Mouse (Mus musculus) cerebellum, adult 2 months (tissue): ENCODE data around the gene Junb. TPM values are rescaled to one million over a fixed set of nuclear protein-coding genes. Genes with fewer than 3 reads are reported as not detected.

Experiments used
- DNase-seq, 2 experiments: peaks; one replicate each; pipeline ENCODE4 v3.0.0; 2021
- H3K27ac ChIP-seq: fragments of 200-500 bp; 2 replicates; pipeline ENCODE4 v1.5.1; 2012; ENCODE audit warnings: low read length, control low read depth, inconsistent platforms; ENCODE audit not compliant: insufficient read depth
- H3K27me3 ChIP-seq: fragments of 200-500 bp; 2 replicates; pipeline ENCODE4 v1.6.1; 2012; ENCODE audit warnings: inconsistent platforms, mild to moderate bottlenecking, low read length, moderate library complexity; ENCODE audit not compliant: control insufficient read depth, insufficient read depth
- H3K4me1 ChIP-seq: fragments of 200-500 bp; 2 replicates; pipeline ENCODE4 v1.6.1; 2011; ENCODE audit warnings: low read length; ENCODE audit not compliant: control insufficient read depth, insufficient read depth
- H3K4me3 ChIP-seq: fragments of 200-500 bp; replicated peaks from 2 replicates; pipeline ENCODE3; 2011; ENCODE audit warnings: mild to moderate bottlenecking, low read depth, low read length, control low read depth; ENCODE audit not compliant: insufficient read depth
- CTCF ChIP-seq: fragments of 200-500 bp; IDR thresholded peaks from 2 replicates; pipeline ENCODE4 v1.5.1; 2011; ENCODE audit warnings: low read depth, mild to moderate bottlenecking, control low read depth, low read length, moderate library complexity, borderline replicate concordance; ENCODE audit not compliant: insufficient read depth
- POLR2A ChIP-seq: fragments of 200-500 bp; IDR thresholded peaks from 2 replicates; pipeline ENCODE4 v1.6.1; 2011; ENCODE audit warnings: low read length, control low read depth, borderline replicate concordance; ENCODE audit not compliant: insufficient read depth
- WGBS: fragments of 180-500 bp; shearing (Covaris S2); methylation state at CpG from one replicate; pipeline ENCODE4 v1.1.7; 2018; 5-methylcytosine and 5-hydroxymethylcytosine counted together
- polyA plus RNA-seq: library from polyadenylated mRNA; depleted of rRNA; stranded (reverse); fragments of >200 nt; gene quantifications from 2 replicates; pipeline ENCODE4 v1.2.3, GENCODE M21; 2012

Gene Junb
- polyA plus RNA-seq, 1 experiment: 12.8 TPM

DNA sequence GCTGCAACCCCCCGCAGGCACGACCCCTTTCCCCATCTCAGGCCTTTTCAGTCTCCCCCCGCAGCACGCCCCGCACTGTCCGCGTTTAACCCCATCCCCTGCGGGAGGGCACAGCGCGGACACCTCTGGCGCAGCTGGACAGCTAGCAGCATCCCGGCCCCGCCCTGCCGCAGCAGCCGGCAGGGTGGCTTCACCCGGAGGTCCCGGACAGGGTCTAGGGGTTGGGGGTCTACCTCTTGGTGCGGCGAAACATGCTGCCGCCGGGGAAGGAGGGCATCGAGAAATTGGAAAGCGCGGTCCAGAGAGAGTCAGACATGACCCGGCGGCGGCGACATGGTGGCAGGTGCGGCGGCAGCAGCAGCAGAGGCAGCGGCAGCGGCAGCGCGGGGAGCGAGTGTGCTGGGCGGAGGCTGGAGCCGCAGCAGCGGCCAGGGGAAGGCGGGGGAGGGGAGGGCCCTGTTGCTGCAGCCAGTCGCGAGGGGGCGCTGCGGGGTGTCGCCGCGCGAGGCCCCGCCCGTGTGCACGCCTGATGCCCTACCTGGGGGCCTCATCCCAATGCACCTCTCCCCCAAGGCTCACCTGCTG, 41.5 kb downstream of the Junb start, which contains the start of gene Mast1:
Gene Mast1 (minus strand): TSS at position 398 of the 585 bp plus-strand sequence.
- peaks cover 17% of the 10 kb centered on the region for H3K4me1 ChIP-seq
- H3K27me3 ChIP-seq: no peaks in the 10 kb centered on the region
- H3K4me3 ChIP-seq: peak within 1 kb of the TSS; percentile 95
- H3K27ac ChIP-seq: peak within 1 kb of the TSS; percentile 93
- DNase-seq: peak; percentile 87
- peak; percentile 52 for TF ChIP-seq POLR2A
- peak; percentile 64 for TF ChIP-seq CTCF
- WGBS: under 1% methylated on average over 49 of the region's 50 CpGs

DNA sequence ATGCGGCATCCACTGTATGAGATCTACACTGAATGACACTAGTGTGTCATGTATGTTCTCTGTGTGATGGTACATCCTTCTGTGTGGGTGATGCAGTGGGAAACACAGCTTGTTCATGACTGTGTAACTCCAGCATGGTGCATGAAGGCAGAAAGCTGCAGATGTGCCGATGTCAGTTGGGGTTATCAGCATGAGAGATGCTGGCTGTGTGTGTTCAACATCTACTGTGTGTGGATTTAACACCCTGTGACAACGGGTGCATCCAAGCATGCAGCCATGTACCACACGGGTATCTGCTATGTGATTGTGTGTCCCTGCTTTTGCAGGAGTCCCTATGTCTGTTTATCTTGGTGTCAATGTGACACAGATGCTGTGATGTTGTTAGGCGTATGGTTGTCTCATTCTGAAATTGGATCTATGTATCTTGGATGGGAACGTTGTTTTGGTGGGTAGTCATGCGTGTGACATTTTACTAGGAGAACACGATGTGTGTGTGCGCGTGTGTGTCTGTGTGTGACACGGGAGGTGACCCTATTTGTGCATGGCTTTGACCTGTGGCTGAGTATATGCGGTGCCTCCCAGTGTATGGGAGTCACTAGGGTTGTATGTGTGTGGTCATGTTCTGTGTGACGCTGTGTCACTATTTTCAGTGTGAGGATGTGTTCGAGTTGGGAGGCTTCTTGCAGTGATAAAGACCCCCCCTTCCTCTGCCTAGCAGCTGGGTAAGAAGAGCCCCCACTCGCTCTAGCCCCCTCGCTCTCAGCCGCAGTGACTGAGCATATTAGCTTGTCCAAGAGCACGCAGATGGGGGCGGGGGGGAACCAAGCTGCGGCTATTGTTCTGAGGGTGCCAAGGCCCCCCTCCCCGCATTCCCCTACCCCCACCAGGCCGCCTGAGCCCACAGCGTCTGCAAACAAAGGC, 42.2 kb downstream of the Junb start:
- TF ChIP-seq POLR2A (no peak), CTCF (no peak)
- 8% methylated on average over 23 of the region's 23 CpGs for WGBS
- Histone ChIP-seq H3K4me3 (peak overlapping the region; percentile 95), H3K27ac (peak overlapping the region; percentile 93), H3K27me3 (no peaks in the 10 kb centered on the region), H3K4me1 (peaks cover 17% of the 10 kb centered on the region)
- DNase-seq: peak; percentile 41 to 53

DNA sequence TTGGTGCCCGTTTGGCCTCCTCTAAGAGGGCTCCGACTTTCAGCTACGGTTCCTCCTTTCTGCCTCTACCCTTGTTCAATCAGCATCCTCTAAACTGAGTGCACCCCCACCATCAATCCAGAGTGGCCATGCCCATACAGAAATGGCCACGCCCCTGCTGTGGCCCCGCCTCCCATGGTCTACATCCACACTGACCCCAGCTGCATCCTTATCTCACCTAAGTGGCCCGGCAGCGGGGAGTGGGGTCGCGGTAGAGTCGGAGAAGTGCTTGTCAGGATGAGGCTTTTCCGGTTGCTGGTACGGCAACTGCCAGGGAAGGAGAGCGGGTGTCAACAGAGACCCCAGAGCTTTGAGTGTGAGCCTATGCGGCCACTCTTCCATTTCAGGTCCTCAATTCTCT, 43.0 kb downstream of the Junb start:
- peak; percentile 54 to 58 for DNase-seq
- peak overlapping the region; percentile 95 for H3K4me3 ChIP-seq
- 18% methylated on average over 14 of the region's 14 CpGs for WGBS
- no peaks in the 10 kb centered on the region for H3K27me3 ChIP-seq
- TF ChIP-seq POLR2A: no peak
- TF ChIP-seq CTCF: no peak
- H3K4me1 ChIP-seq: peaks cover 17% of the 10 kb centered on the region
- peak overlapping the region; percentile 56; the same call in 1 of the 2 replicates for H3K27ac ChIP-seq

DNA sequence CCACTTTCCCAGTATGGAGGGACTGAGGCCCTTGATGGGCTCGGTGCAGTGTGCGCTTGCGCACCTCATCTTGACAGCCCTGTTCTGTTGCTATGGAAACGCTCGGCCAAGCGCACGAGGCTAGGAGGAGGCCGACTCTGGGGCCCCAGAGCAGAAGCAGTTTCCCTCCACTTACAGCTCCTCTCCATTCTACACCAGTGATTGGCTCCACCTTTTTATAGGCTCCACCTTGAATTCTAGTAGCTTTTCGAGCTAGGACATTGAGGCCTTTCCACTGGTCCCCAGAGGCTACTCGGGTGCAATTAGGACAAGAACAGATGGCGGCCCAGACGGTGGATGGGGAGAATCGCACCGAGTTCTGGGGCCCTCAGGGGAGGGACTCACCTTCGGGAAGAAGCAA, 43.7 kb downstream of the Junb start:
- TF ChIP-seq POLR2A: no peak
- no peak for TF ChIP-seq CTCF
- 2% methylated on average over 15 of the region's 15 CpGs for WGBS
- peaks cover 17% of the 10 kb centered on the region for H3K4me1 ChIP-seq
- no peaks in the 10 kb centered on the region for H3K27me3 ChIP-seq
- DNase-seq: peak; percentile 82 to 85
- peak overlapping the region; percentile 95 for H3K4me3 ChIP-seq
- H3K27ac ChIP-seq: 0 out of 2 replicates have a peak overlapping the region, but pooled peaks have one; percentile 24

GRCm38 (mm10) chr8:84933767-84934559, 44.6 kb downstream of the Junb start:
- Histone ChIP-seq H3K4me3 (peak overlapping the region; percentile 25), H3K4me1 (peaks cover 23% of the 10 kb centered on the region), H3K27me3 (no peaks in the 10 kb centered on the region), H3K27ac (no peak overlapping the region)
- 80% methylated on average over 16 of the region's 16 CpGs for WGBS
- DNase-seq: no peak
- no peak for TF ChIP-seq POLR2A
- no peak for TF ChIP-seq CTCF

DNA sequence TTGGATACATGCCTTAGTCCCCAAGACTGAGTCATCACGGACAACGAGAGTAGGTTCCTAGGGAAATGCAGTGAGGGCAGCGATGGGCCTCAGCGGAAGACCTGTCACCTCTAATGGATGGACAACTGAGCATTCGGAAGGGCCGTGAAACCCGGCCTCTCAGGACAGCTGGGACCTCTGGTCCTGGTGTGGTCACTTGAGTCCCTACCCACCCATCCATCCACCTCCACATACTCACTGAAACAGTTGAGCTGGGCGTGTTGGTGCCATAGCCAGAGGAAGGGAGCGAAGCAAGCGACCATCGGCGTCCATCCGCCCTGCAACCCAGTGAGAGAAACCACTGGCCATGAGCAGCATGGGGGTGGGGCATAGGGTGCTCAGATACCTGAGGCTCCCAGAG, 47.9 kb downstream of the Junb start:
- 82% methylated on average over 13 of the region's 13 CpGs for WGBS
- Histone ChIP-seq H3K27ac (no peak overlapping the region), H3K4me3 (no peak overlapping the region), H3K27me3 (no peaks in the 10 kb centered on the region), H3K4me1 (peaks cover 22% of the 10 kb centered on the region)
- no peak for DNase-seq
- no peak for TF ChIP-seq POLR2A
- no peak for TF ChIP-seq CTCF
